Mouse (Mus musculus) 3134 (cell line): ENCODE results near the gene Angptl1.
A peak's percentile ranks its signal among the peaks of the same experiment; 100 is the strongest.

Source experiments
- DNase-seq: peaks from one replicate; pipeline ENCODE4 v3.0.0-alpha.2; 2011; ENCODE audit warnings: low spot score; ENCODE audit not compliant: insufficient read length; ENCODE audit errors: extremely low read depth

Angptl1 gene

GRCm38 (mm10) chr1:156838177-156838576, at the start of gene Angptl1:
Gene Angptl1, plus strand, starts transcription at chr1:156838562.
- DNase-seq: no peak

GRCm38 (mm10) chr1:156789844-156790490, 48.4 kb upstream of the Angptl1 start:
- DNase-seq: no peak

- no peak for DNase-seq
Observed at GRCm38 (mm10) chr1:156796251-156796650, 42.1 kb upstream of the Angptl1 start.

- DNase-seq: no peak
Observed at GRCm38 (mm10) chr1:156801276-156801675, 37.1 kb upstream of the Angptl1 start.

- no peak for DNase-seq
Observed at GRCm38 (mm10) chr1:156808332-156808731, 30.0 kb upstream of the Angptl1 start.

- no peak for DNase-seq
Observed at GRCm38 (mm10) chr1:156811928-156812327, 26.4 kb upstream of the Angptl1 start.

GRCm38 (mm10) chr1:156812716-156813115, 25.6 kb upstream of the Angptl1 start:
- DNase-seq: no peak

- DNase-seq: no peak
Observed at GRCm38 (mm10) chr1:156813485-156813884, 24.9 kb upstream of the Angptl1 start.

GRCm38 (mm10) chr1:156819236-156819635, 19.1 kb upstream of the Angptl1 start:
- no peak for DNase-seq

- no peak for DNase-seq
Observed at GRCm38 (mm10) chr1:156838695-156839094, 333 bp downstream of the Angptl1 start.

- no peak for DNase-seq
Observed at GRCm38 (mm10) chr1:156841625-156842339, 3.4 kb downstream of the Angptl1 start.

GRCm38 (mm10) chr1:156847098-156847497, 8.7 kb downstream of the Angptl1 start:
- no peak for DNase-seq

GRCm38 (mm10) chr1:156852409-156852808, 14.0 kb downstream of the Angptl1 start:
- DNase-seq: no peak

- DNase-seq: no peak
Observed at GRCm38 (mm10) chr1:156852872-156853271, 14.5 kb downstream of the Angptl1 start.

- no peak for DNase-seq
Observed at GRCm38 (mm10) chr1:156854558-156854957, 16.2 kb downstream of the Angptl1 start.

GRCm38 (mm10) chr1:156856666-156857065, 18.3 kb downstream of the Angptl1 start:
- DNase-seq: no peak

GRCm38 (mm10) chr1:156859156-156859555, 20.8 kb downstream of the Angptl1 start:
- DNase-seq: no peak

GRCm38 (mm10) chr1:156859711-156860250, 21.4 kb downstream of the Angptl1 start:
- DNase-seq: no peak

GRCm38 (mm10) chr1:156860266-156860665, 21.9 kb downstream of the Angptl1 start:
- no peak for DNase-seq

GRCm38 (mm10) chr1:156861475-156862043, 23.2 kb downstream of the Angptl1 start:
- DNase-seq: peak; percentile 19

GRCm38 (mm10) chr1:156863726-156864125, 25.4 kb downstream of the Angptl1 start:
- no peak for DNase-seq

- no peak for DNase-seq
Observed at GRCm38 (mm10) chr1:156864240-156864639, 25.9 kb downstream of the Angptl1 start.
